Mouse (Mus musculus) naive thymus-derived CD4-positive, alpha-beta T cell, adult 2 months (primary cell): Measurements from ENCODE around the gene 4930544D05Rik.

Experiments
- DNase-seq: peaks from one replicate; pipeline ENCODE4 v3.0.0-alpha.2; 2011; ENCODE audit warnings: low read depth

Gene 4930544D05Rik

GRCm38 (mm10) chr11:70656456-70656927 is 40.8 kb downstream of the 4930544D05Rik start:
- DNase-seq, result peak; percentile 37

- DNase-seq, result no peak
Measured at GRCm38 (mm10) chr11:70656964-70657363, 41.3 kb downstream of the 4930544D05Rik start, which contains the start of gene Eno3. Gene Eno3 (plus strand): TSS chr11:70657202.

GRCm38 (mm10) chr11:70657573-70657972 is 41.9 kb downstream of the 4930544D05Rik start:
- no peak for DNase-seq

- DNase-seq, result no peak
Measured at GRCm38 (mm10) chr11:70657991-70658390, 42.3 kb downstream of the 4930544D05Rik start.

- no peak for DNase-seq
Measured at GRCm38 (mm10) chr11:70658521-70658920, 42.9 kb downstream of the 4930544D05Rik start.

- DNase-seq, result no peak
Measured at GRCm38 (mm10) chr11:70658942-70659341, 43.3 kb downstream of the 4930544D05Rik start.

GRCm38 (mm10) chr11:70660571-70660970 is 44.9 kb downstream of the 4930544D05Rik start:
- DNase-seq, result no peak

- DNase-seq, result no peak
Measured at GRCm38 (mm10) chr11:70663101-70663500, 47.5 kb downstream of the 4930544D05Rik start.

GRCm38 (mm10) chr11:70663957-70664356 is 48.3 kb downstream of the 4930544D05Rik start:
- no peak for DNase-seq

GRCm38 (mm10) chr11:70664741-70665140 is 49.1 kb downstream of the 4930544D05Rik start:
- DNase-seq, result peak; percentile 27
